Mouse (Mus musculus) lung, adult 2 months (tissue): ENCODE results near the gene Ddx52.

Experiments
- CTCF ChIP-seq: fragments of 200-500 bp; IDR thresholded peaks from 2 replicates; pipeline ENCODE4 v1.5.1; 2011; ENCODE audit warnings: mild to moderate bottlenecking, low read length, control low read depth; ENCODE audit not compliant: insufficient read depth
- POLR2A ChIP-seq: fragments of 200-500 bp; IDR thresholded peaks from 2 replicates; pipeline ENCODE4 v1.6.1; 2011; ENCODE audit warnings: low read depth, mild to moderate bottlenecking, control low read depth, low read length, borderline replicate concordance; ENCODE audit errors: extremely low read depth

GRCm38 (mm10) chr11:83994481-83994880 is 52.6 kb downstream of the Ddx52 start:
- TF ChIP-seq POLR2A (no peak), CTCF (no peak)
